Mouse (Mus musculus): ENCODE results near the gene Zfp106. TPM values are rescaled to one million over a fixed set of nuclear protein-coding genes. Genes with fewer than 3 reads are reported as not detected.

Gene Zfp106
- polyA plus RNA-seq, 1 experiment from 2014 or later, result 63.6 TPM

- Histone ChIP-seq H3K4me2 (replicated peaks) (no peak overlapping the region), H3K27ac (replicated peaks) (no peak overlapping the region), H3K9ac (replicated peaks) (no peak overlapping the region), H3K4me1 (no peaks in the 10 kb centered on the region), H3K36me3 (no peaks in the 10 kb centered on the region), H3K9me3 (no peaks in the 10 kb centered on the region), H3K4me3 (no peak overlapping the region), H3K27me3 (no peaks in the 10 kb centered on the region; the same call in 1 of the 2 replicates)
- 94% methylated on average over 2 of the region's 2 CpGs for WGBS
- ATAC-seq (ENCODE audit: low FRiP score, low read depth), result no peak
Observed at GRCm38 (mm10) chr2:120464732-120465396, 98.8 kb downstream of the Zfp106 start.

GRCm38 (mm10) chr2:120464091-120464490 lies 99.6 kb downstream of the Zfp106 start:
- Histone ChIP-seq H3K9ac (replicated peaks) (no peak overlapping the region), H3K27me3 (no peaks in the 10 kb centered on the region; the same call in 1 of the 2 replicates), H3K36me3 (no peaks in the 10 kb centered on the region), H3K9me3 (no peaks in the 10 kb centered on the region), H3K4me1 (no peaks in the 10 kb centered on the region), H3K4me2 (replicated peaks) (no peak overlapping the region), H3K27ac (replicated peaks) (no peak overlapping the region), H3K4me3 (no peak overlapping the region)
- WGBS, result 74% methylated on average over 8 of the region's 8 CpGs
- no peak for ATAC-seq (ENCODE audit: low FRiP score, low read depth)

DNA sequence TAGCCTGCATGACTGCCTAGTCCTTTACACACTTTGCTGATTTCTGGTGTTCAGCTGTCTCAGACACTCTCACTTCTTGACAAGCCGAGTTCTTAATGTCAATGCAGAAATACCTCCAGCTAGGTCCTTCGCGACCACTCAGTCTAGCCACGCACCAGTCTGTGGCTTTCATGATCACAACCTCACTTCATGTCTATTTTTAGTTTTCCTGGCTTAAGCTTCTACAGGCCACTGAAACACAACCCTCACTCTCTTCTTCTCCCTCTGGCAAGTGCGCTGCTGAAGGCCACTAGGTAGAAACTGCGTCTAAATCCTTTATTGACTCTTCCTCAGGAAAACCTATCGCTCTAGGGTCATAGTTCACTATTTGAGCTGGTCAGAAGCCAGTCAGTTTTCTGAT lies 100.3 kb downstream of the Zfp106 start:
- Histone ChIP-seq H3K9me3 (no peaks in the 10 kb centered on the region), H3K27ac (replicated peaks) (no peak overlapping the region), H3K4me2 (replicated peaks) (no peak overlapping the region), H3K9ac (replicated peaks) (no peak overlapping the region), H3K27me3 (no peaks in the 10 kb centered on the region; the same call in 1 of the 2 replicates), H3K4me3 (no peak overlapping the region), H3K36me3 (no peaks in the 10 kb centered on the region), H3K4me1 (no peaks in the 10 kb centered on the region)
- no peak for ATAC-seq (ENCODE audit: low FRiP score, low read depth)
- 90% methylated on average over 7 of the region's 7 CpGs for WGBS

GRCm38 (mm10) chr2:120460216-120460615 lies 103.4 kb downstream of the Zfp106 start:
- H3K9me3 ChIP-seq, result no peaks in the 10 kb centered on the region
- H3K9ac ChIP-seq (replicated peaks), result no peak overlapping the region
- no peaks in the 10 kb centered on the region for H3K4me1 ChIP-seq
- H3K4me3 ChIP-seq, result no peak overlapping the region
- H3K4me2 ChIP-seq (replicated peaks), result no peak overlapping the region
- no peaks in the 10 kb centered on the region for H3K27me3 ChIP-seq
- no peak for ATAC-seq (ENCODE audit: low FRiP score, low read depth)
- 87% methylated on average over 4 of the region's 4 CpGs for WGBS
- H3K27ac ChIP-seq (replicated peaks), result no peak overlapping the region
- no peaks in the 10 kb centered on the region for H3K36me3 ChIP-seq

Other genes starting within 250 kb of the Zfp106 start
- 0.06 TPM in 1 of 2 replicates, not detected in the other for gene Pla2g4f, start 249.7 kb downstream of the Zfp106 start, polyA plus RNA-seq (2016; fragmentation: Nextera tagmentation; extraction: Ambion mirVana)
- gene Vps39, start 210.7 kb downstream of the Zfp106 start, polyA plus RNA-seq (2016; fragmentation: Nextera tagmentation; extraction: Ambion mirVana), result 42.2 and 43.6 TPM in 2 replicates
- gene Ganc, start 159.9 kb downstream of the Zfp106 start, polyA plus RNA-seq (2016; fragmentation: Nextera tagmentation; extraction: Ambion mirVana), result 9.9 and 10.0 TPM in 2 replicates
- 7.1 and 9.5 TPM in 2 replicates for gene Tmem87a, start 159.7 kb downstream of the Zfp106 start, polyA plus RNA-seq (2016; fragmentation: Nextera tagmentation; extraction: Ambion mirVana)
- gene Capn3, start 107.8 kb downstream of the Zfp106 start, polyA plus RNA-seq (2016; fragmentation: Nextera tagmentation; extraction: Ambion mirVana), result 2.5 and 4.0 TPM in 2 replicates
- 34.9 and 38.1 TPM in 2 replicates for gene Snap23, start 3.8 kb upstream of the Zfp106 start, polyA plus RNA-seq (2016; fragmentation: Nextera tagmentation; extraction: Ambion mirVana)
- 33.5 and 35.3 TPM in 2 replicates for gene Haus2, start 45.5 kb upstream of the Zfp106 start, polyA plus RNA-seq (2016; fragmentation: Nextera tagmentation; extraction: Ambion mirVana)
- 34.5 and 36.3 TPM in 2 replicates for gene Lrrc57, start 45.7 kb upstream of the Zfp106 start, polyA plus RNA-seq (2016; fragmentation: Nextera tagmentation; extraction: Ambion mirVana)
- 4.1 and 5.3 TPM in 2 replicates for gene Stard9, start 65.3 kb upstream of the Zfp106 start, polyA plus RNA-seq (2016; fragmentation: Nextera tagmentation; extraction: Ambion mirVana)

Data from midbrain, embryonic 12.5 days (tissue).